Comparison of ENCODE assay signal across 9 mouse cellular contexts in genomic region chr8:119384478-119384877, GRCm38 (mm10). TPM values are rescaled to one million over a fixed set of nuclear protein-coding genes. Genes with fewer than 3 reads are reported as not detected.
DNase-seq lines count a peak whose midpoint lies in the region; ATAC-seq and TF ChIP-seq lines count a peak whose summit lies in the region.
"Had no signal": no experiment of that assay in that cellular context is flagged by ENCODE, and none has a peak within 500 bp of the region (broad histone marks: within the 10 kb centered on the region; RNA-seq: fewer than 3 reads in every experiment).

No protein-coding gene starts in this region.

- no peak for TF ChIP-seq EP300 in heart, adult 2 months (IDR thresholded peaks at IDR 0.05; ENCODE audit: insufficient read depth, low read depth, low read length)

- H3K27ac ChIP-seq in heart, adult 2 months, result no peak overlapping the region
- H3K27ac ChIP-seq in heart, embryonic 11.5 days (ENCODE audit: low read depth, low read length), result no peak overlapping the region
- H3K27ac ChIP-seq in gastrocnemius, adult 2 months, result no peak overlapping the region
- H3K27ac ChIP-seq in lung, embryonic 14.5 days (ENCODE audit: low read depth), result no peak overlapping the region
- H3K27ac ChIP-seq: macrophage had no signal

- no peaks in the 10 kb centered on the region for H3K36me3 ChIP-seq in heart, adult 2 months (ENCODE audit: control insufficient read depth, insufficient read depth, low read length)
- no peaks in the 10 kb centered on the region for H3K36me3 ChIP-seq in heart, embryonic 11.5 days (ENCODE audit: control insufficient read depth, insufficient read depth, low read length)
- H3K36me3 ChIP-seq in lung, embryonic 14.5 days (ENCODE audit: insufficient read depth), result no peaks in the 10 kb centered on the region

- H3K9me3 ChIP-seq in heart, embryonic 11.5 days (replicated peaks; ENCODE audit: control insufficient read depth, low read length), result no peaks in the 10 kb centered on the region
- H3K9me3 ChIP-seq in lung, embryonic 14.5 days (ENCODE audit: low read depth, low read length), result no peaks in the 10 kb centered on the region

- H3K4me3 ChIP-seq in heart, adult 2 months, result no peak overlapping the region
- H3K4me3 ChIP-seq in heart, embryonic 11.5 days (ENCODE audit: low read depth, low read length), result no peak overlapping the region
- H3K4me3 ChIP-seq in gastrocnemius, adult 2 months, result no peak overlapping the region
- no peak overlapping the region for H3K4me3 ChIP-seq in lung, embryonic 14.5 days (ENCODE audit: low read depth, low read length)

- WGBS in heart, adult 2 months, result 17% methylated on average over 10 of the region's 10 CpGs
- WGBS in heart, embryonic 11.5 days (ENCODE audit: insufficient replicate concordance), result 22% methylated on average over 10 of the region's 10 CpGs
- 18% methylated on average over 10 of the region's 10 CpGs for WGBS in large intestine, adult 2 months
- WGBS in lung, embryonic 14.5 days, result 19% methylated on average over 10 of the region's 10 CpGs

- H3K9ac ChIP-seq in heart, adult 2 months (ENCODE audit: low read depth, low read length), result no peak overlapping the region
- H3K9ac ChIP-seq in heart, embryonic 11.5 days (ENCODE audit: low read depth, low read length), result no peak overlapping the region
- H3K9ac ChIP-seq in lung, embryonic 14.5 days, result no peak overlapping the region

- H3K27me3 ChIP-seq in heart, adult 2 months (ENCODE audit: control insufficient read depth, insufficient read depth, low read length), result no peaks in the 10 kb centered on the region
- no peaks in the 10 kb centered on the region for H3K27me3 ChIP-seq in heart, embryonic 11.5 days (ENCODE audit: control insufficient read depth, insufficient read depth, low read length)
- H3K27me3 ChIP-seq in lung, embryonic 14.5 days (ENCODE audit: insufficient read depth, low read length), result no peaks in the 10 kb centered on the region

- TF ChIP-seq POLR2A in heart, adult 2 months (IDR thresholded peaks at IDR 0.05; ENCODE audit: insufficient read depth, low read depth, low read length), result no peak

- intact Hi-C loops in heart, adult 2 months (cut with DNase I), result loop anchor here (1.0 to 5.0 kb wide), 3 partner anchors 73 to 312 kb away; no protein-coding TSS in a partner anchor
- intact Hi-C loops in gastrocnemius, adult 2 months (cut with DNase I), result loop anchor here (1.0 to 10.0 kb wide), 3 partner anchors 25 to 160 kb away; no protein-coding TSS in a partner anchor

- ATAC-seq in heart, embryonic 11.5 days (replicated peaks; ENCODE audit: insufficient number of reproducible peaks, low FRiP score, low TSS enrichment), result no peak
- ATAC-seq in lung, embryonic 14.5 days (ENCODE audit: insufficient read depth), result no peak

- TF ChIP-seq CTCF in heart, adult 2 months (IDR thresholded peaks at IDR 0.05), result peak; percentile 81
- peak; percentile 74 for TF ChIP-seq CTCF in gastrocnemius, adult 2 months (IDR thresholded peaks at IDR 0.05)
- TF ChIP-seq CTCF in lung, embryonic 14.5 days (IDR thresholded peaks at IDR 0.05; ENCODE audit: low read depth), result peak; percentile 71

- no peaks in the 10 kb centered on the region for H3K79me2 ChIP-seq in heart, adult 2 months (replicated peaks; ENCODE audit: control insufficient read depth, insufficient read depth, low read length)

- no peak overlapping the region for H3K4me2 ChIP-seq in heart, embryonic 11.5 days
- H3K4me2 ChIP-seq in lung, embryonic 14.5 days, result no peak overlapping the region

- no peaks in the 10 kb centered on the region for H3K4me1 ChIP-seq in heart, adult 2 months (ENCODE audit: control insufficient read depth, insufficient read depth, low read length)
- H3K4me1 ChIP-seq in heart, embryonic 11.5 days (ENCODE audit: control insufficient read depth, insufficient read depth, low read length), result no peaks in the 10 kb centered on the region
- H3K4me1 ChIP-seq in lung, embryonic 14.5 days (ENCODE audit: insufficient read depth), result no peaks in the 10 kb centered on the region

- peak; percentile 42 to 60 for DNase-seq in heart, adult 2 months
- peak; percentile 87 for DNase-seq in MN1 (ENCODE audit: low spot score)
- DNase-seq in cerebellum, postnatal 10 days, result peak; percentile 86 to 92
- peak; percentile 51 for DNase-seq in gastrocnemius, adult 2 months
- peak; percentile 48 for DNase-seq in large intestine, adult 2 months (ENCODE audit: low read depth, low spot score)
- DNase-seq in lung, embryonic 14.5 days, result peak; percentile 91
- peak; percentile 84 for DNase-seq in right cerebral cortex, postnatal 4 days

RNA-seq across cellular contexts. Expression of gene Mlycd, which starts 10.2 kb away (rescaled TPM):
- 100 to 1,000 TPM; 110 to 118 TPM for total RNA-seq in heart, adult 2 months (2021)
- polyA plus RNA-seq in heart, adult 2 months (2012; rRNA removed), result 83.8 and 99.1 TPM in 2 replicates
- polyA plus RNA-seq in heart, embryonic 11.5 days (2014; fragmentation: Nextera tagmentation; extraction: Ambion mirVana), result 14.2 and 19.0 TPM in 2 replicates
- 100 to 1,000 TPM in 1 of 2 experiments, 10 to 100 TPM in 1; 78.9 to 103 TPM for total RNA-seq in gastrocnemius, adult 2 months (2021)
- polyA plus RNA-seq in large intestine, adult 2 months (2012; rRNA removed), result 23.2 and 30.1 TPM in 2 replicates
- 11.8 and 14.0 TPM in 2 replicates for polyA plus RNA-seq in lung, embryonic 14.5 days (2014; fragmentation: Nextera tagmentation; extraction: Ambion mirVana)

RNA-seq across cellular contexts. Expression of gene Hsbp1, which starts 40.2 kb away (rescaled TPM):
- total RNA-seq in heart, adult 2 months (2021), result 100 to 1,000 TPM; 148 to 159 TPM
- 132 and 216 TPM in 2 replicates for polyA plus RNA-seq in heart, adult 2 months (2012; rRNA removed)
- 276 and 298 TPM in 2 replicates for polyA plus RNA-seq in heart, embryonic 11.5 days (2014; fragmentation: Nextera tagmentation; extraction: Ambion mirVana)
- 100 to 1,000 TPM; 132 to 151 TPM for total RNA-seq in gastrocnemius, adult 2 months (2021)
- 92.3 and 106 TPM in 2 replicates for polyA plus RNA-seq in large intestine, adult 2 months (2012; rRNA removed)
- 300 and 304 TPM in 2 replicates for polyA plus RNA-seq in lung, embryonic 14.5 days (2014; fragmentation: Nextera tagmentation; extraction: Ambion mirVana)

RNA-seq across cellular contexts. Expression of gene Osgin1, which starts 49.4 kb away (rescaled TPM):
- total RNA-seq in heart, adult 2 months (2021), result 1 to 10 TPM; 3.9 to 5.5 TPM
- polyA plus RNA-seq in heart, adult 2 months (2012; rRNA removed), result 7.2 and 7.8 TPM in 2 replicates
- polyA plus RNA-seq in heart, embryonic 11.5 days (2014; fragmentation: Nextera tagmentation; extraction: Ambion mirVana), result 0.39 and 0.94 TPM in 2 replicates
- 10 to 100 TPM in 1 of 2 experiments, 1 to 10 TPM in 1; 9.3 to 19.7 TPM for total RNA-seq in gastrocnemius, adult 2 months (2021)
- 55.2 and 117 TPM in 2 replicates for polyA plus RNA-seq in large intestine, adult 2 months (2012; rRNA removed)
- polyA plus RNA-seq in lung, embryonic 14.5 days (2014; fragmentation: Nextera tagmentation; extraction: Ambion mirVana), result 0.53 and 0.85 TPM in 2 replicates
